Mouse (Mus musculus) hindbrain, embryonic 16.5 days (tissue): ENCODE results near the gene Zfp617. TPM values are rescaled to one million over a fixed set of nuclear protein-coding genes. Genes with fewer than 3 reads are reported as not detected.

Experiments
- ATAC-seq: fragments of 200-750 bp; cut with Nextera tagmentation; 2 replicates; pipeline ENCODE4 v1.8.0; 2017; ENCODE audit warnings: moderate TSS enrichment, moderate library complexity
- H3K27ac ChIP-seq: fragments of 300-500 bp; sonication (generic); 2 replicates; pipeline ENCODE4 v1.5.1; 2014; ENCODE audit warnings: low read depth, mild to moderate bottlenecking, control low read depth, low read length, moderate library complexity
- H3K27me3 ChIP-seq: fragments of 300-500 bp; sonication (generic); replicated peaks from 2 replicates; pipeline ENCODE4 v1.6.1; 2014; ENCODE audit warnings: low read length; ENCODE audit not compliant: control insufficient read depth, insufficient read depth
- H3K36me3 ChIP-seq: fragments of 300-500 bp; sonication (generic); 2 replicates; pipeline ENCODE4 v1.6.1; 2014; ENCODE audit warnings: mild to moderate bottlenecking, low read length, moderate library complexity, mixed read lengths; ENCODE audit not compliant: control insufficient read depth, insufficient read depth
- H3K4me1 ChIP-seq: fragments of 300-500 bp; sonication (generic); 2 replicates; pipeline ENCODE4 v1.6.1; 2014; ENCODE audit warnings: low read depth, low read length; ENCODE audit not compliant: control insufficient read depth, insufficient read depth
- H3K4me2 ChIP-seq: fragments of 300-500 bp; sonication (generic); 2 replicates; pipeline ENCODE4 v1.6.1; 2014; ENCODE audit warnings: mild to moderate bottlenecking, low read length, control low read depth, moderate library complexity
- H3K4me3 ChIP-seq: fragments of 300-500 bp; sonication (generic); 2 replicates; pipeline ENCODE4 v1.5.1; 2014; ENCODE audit warnings: mild to moderate bottlenecking, low read length, control low read depth, moderate library complexity
- H3K9ac ChIP-seq: fragments of 300-500 bp; sonication (generic); 2 replicates; pipeline ENCODE4 v1.6.1; 2014; ENCODE audit warnings: low read depth, mild to moderate bottlenecking, control low read depth, low read length, moderate library complexity
- H3K9me3 ChIP-seq: fragments of 300-500 bp; sonication (generic); 2 replicates; pipeline ENCODE4 v1.6.1; 2014; ENCODE audit warnings: mild to moderate bottlenecking, low read length, moderate library complexity; ENCODE audit not compliant: control insufficient read depth
- WGBS: fragments of 180-500 bp; shearing (Covaris S2); extraction: QIAGEN DNeasy Blood & Tissue Kit; methylation state at CpG from one replicate; pipeline ENCODE4 v1.1.7; 2014; 5-methylcytosine and 5-hydroxymethylcytosine counted together
- polyA plus RNA-seq: library from polyadenylated mRNA; unstranded; fragments of >200 nt; fragmentation: Nextera tagmentation; extraction: Ambion mirVana; gene quantifications from 2 replicates; pipeline ENCODE4 v1.2.1, GENCODE M21; 2015

The Zfp617 gene
- polyA plus RNA-seq, 1 experiment from 2014 or later = 34.6 TPM

DNA sequence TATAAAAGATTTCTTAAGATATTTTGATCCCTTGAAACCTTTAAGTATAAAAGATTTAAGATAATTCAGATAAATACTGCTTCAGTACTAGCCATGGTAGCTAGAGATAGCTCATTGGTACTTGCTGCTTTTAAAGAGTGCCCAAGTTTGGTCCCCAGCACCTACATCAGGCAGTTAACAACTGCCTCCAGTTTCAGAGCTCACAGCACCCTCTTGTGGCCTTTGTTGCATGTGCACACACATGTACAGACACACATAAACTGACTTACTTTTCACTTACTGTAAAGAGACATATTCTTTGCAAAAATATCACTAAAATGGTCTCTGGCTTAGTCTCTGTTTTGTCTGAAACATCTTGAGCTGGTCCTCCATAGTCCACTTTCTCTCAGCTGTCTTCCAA lies 58.0 kb downstream of the Zfp617 start:
- no peaks in the 10 kb centered on the region for H3K4me1 ChIP-seq
- H3K36me3 ChIP-seq = peaks cover 22% of the 10 kb centered on the region
- no peak overlapping the region for H3K4me2 ChIP-seq
- H3K4me3 ChIP-seq = no peak overlapping the region
- no peaks in the 10 kb centered on the region for H3K27me3 ChIP-seq
- H3K27ac ChIP-seq = no peak overlapping the region
- H3K9me3 ChIP-seq = no peaks in the 10 kb centered on the region
- ATAC-seq = no peak
- H3K9ac ChIP-seq = no peak overlapping the region

DNA sequence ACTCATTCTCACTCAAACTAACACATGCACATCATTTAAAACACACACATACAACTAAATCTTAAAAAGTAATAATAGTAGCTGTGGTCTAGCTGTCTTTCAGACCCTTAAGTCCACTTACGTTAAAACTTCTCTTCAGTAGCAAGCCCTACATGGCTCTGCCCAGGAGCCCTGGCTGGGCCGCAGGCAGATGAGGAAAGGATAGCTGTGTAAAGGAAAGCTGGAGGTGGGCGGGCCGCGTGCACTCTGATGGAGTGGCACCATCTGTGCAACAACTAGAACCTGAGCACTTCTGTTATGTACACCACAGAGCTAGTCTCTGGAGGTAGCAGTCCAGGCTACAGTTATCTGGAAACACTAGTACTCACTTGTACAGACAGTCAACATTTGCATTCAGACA lies 58.8 kb downstream of the Zfp617 start:
- Histone ChIP-seq H3K9me3 (no peaks in the 10 kb centered on the region), H3K4me2 (no peak overlapping the region), H3K9ac (no peak overlapping the region), H3K36me3 (peaks cover 22% of the 10 kb centered on the region), H3K4me3 (no peak overlapping the region), H3K27ac (no peak overlapping the region), H3K4me1 (no peaks in the 10 kb centered on the region), H3K27me3 (no peaks in the 10 kb centered on the region)
- over 99% methylated on average over 5 of the region's 5 CpGs for WGBS
- ATAC-seq = no peak

DNA sequence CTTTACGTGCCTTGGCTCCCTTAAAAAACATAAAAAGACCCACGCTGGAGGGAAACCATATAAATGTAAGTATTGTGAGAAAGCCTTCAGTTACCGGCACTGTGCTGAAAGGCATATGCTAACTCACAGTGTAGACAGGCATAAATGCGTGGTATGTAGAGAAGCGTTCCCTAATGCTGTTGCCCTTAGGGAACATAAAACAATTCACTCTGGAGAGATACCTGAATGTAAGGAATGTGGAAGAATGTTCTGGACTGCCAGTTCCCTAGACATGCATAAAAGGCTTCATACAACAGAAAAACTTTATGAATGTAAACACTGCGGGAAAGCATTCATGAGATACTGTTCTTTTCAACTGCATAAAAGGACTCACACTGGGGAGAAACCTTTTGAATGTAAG lies 59.7 kb downstream of the Zfp617 start:
- WGBS = 87% methylated on average over 6 of the region's 6 CpGs

DNA sequence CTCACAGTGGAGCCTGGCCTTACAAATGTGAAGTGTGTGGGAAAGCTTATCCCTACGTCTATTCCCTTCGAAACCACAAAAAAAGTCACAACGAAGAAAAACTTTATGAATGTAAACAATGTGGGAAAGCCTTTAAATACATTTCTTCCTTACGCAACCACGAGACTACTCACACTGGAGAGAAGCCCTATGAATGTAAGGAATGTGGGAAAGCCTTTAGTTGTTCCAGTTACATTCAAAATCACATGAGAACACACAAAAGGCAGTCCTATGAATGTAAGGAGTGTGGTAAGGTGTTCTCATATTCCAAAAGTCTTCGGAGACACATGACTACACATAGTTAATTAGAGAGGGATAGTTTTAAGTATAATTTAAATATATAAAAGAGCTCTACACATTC lies 60.2 kb downstream of the Zfp617 start:
- H3K27me3 ChIP-seq = no peaks in the 10 kb centered on the region
- no peak overlapping the region for H3K4me3 ChIP-seq
- no peak overlapping the region for H3K4me2 ChIP-seq
- no peaks in the 10 kb centered on the region for H3K9me3 ChIP-seq
- no peak overlapping the region for H3K9ac ChIP-seq
- ATAC-seq = no peak
- no peaks in the 10 kb centered on the region for H3K4me1 ChIP-seq
- no peak overlapping the region for H3K27ac ChIP-seq
- WGBS = 87% methylated on average over 6 of the region's 6 CpGs
- H3K36me3 ChIP-seq = peaks cover 22% of the 10 kb centered on the region

More for the DNA sequence above, 59.7 kb downstream of the Zfp617 start:
- H3K9ac ChIP-seq = no peak overlapping the region
- no peak for ATAC-seq
- H3K27ac ChIP-seq = no peak overlapping the region
- no peaks in the 10 kb centered on the region for H3K27me3 ChIP-seq
- no peak overlapping the region for H3K4me2 ChIP-seq
- no peaks in the 10 kb centered on the region for H3K9me3 ChIP-seq
- peaks cover 22% of the 10 kb centered on the region for H3K36me3 ChIP-seq
- no peak overlapping the region for H3K4me3 ChIP-seq
- H3K4me1 ChIP-seq = no peaks in the 10 kb centered on the region

DNA sequence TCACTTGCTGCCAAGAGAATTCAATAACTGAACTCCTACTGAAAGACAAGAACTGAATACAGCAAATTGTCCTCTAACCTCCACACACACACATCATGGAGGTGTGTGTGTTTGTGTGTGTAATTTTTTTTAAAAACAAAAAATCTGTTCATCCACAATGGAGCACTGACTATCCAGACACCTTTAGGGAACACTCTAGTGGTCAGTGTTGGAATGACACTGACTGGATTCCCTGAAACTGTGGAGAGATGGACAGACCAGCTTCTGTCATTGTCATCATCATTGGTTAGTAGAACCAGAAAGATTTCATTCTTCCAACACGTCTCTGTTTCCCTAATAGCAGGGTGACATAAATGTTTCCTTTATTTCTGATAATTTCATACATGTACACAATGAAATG lies 63.5 kb downstream of the Zfp617 start:
- WGBS = 65% methylated on average over 1 of the region's 1 CpGs
- H3K9me3 ChIP-seq = no peaks in the 10 kb centered on the region
- H3K27ac ChIP-seq = no peak overlapping the region
- H3K36me3 ChIP-seq = peaks cover 6% of the 10 kb centered on the region
- no peaks in the 10 kb centered on the region for H3K4me1 ChIP-seq
- H3K9ac ChIP-seq = no peak overlapping the region
- ATAC-seq = no peak
- H3K4me3 ChIP-seq = no peak overlapping the region
- H3K27me3 ChIP-seq = no peaks in the 10 kb centered on the region
- no peak overlapping the region for H3K4me2 ChIP-seq

DNA sequence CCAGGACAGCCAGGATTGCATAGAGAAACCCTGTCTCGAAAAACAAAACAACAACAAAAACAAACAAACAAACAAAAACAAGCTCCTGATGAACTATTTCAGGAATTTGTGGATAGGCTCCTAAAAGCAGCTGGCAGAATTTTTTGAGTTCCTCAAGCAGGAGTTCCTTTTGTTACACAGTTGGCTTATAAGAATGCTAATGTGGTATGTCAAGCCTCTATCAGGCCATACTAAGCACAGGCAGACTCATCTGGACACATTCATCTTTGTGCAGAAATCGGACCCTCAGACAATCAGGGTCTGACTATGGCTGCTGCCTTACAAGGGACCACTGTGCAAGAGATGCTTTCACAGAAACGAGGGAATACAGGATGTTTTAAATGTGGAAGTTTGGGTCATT lies 65.8 kb downstream of the Zfp617 start:
- Histone ChIP-seq H3K36me3 (no peaks in the 10 kb centered on the region), H3K9me3 (no peaks in the 10 kb centered on the region), H3K9ac (no peak overlapping the region), H3K4me3 (no peak overlapping the region), H3K27ac (no peak overlapping the region), H3K27me3 (no peaks in the 10 kb centered on the region), H3K4me1 (no peaks in the 10 kb centered on the region), H3K4me2 (no peak overlapping the region)
- 76% methylated on average over 3 of the region's 3 CpGs for WGBS
- no peak for ATAC-seq

DNA sequence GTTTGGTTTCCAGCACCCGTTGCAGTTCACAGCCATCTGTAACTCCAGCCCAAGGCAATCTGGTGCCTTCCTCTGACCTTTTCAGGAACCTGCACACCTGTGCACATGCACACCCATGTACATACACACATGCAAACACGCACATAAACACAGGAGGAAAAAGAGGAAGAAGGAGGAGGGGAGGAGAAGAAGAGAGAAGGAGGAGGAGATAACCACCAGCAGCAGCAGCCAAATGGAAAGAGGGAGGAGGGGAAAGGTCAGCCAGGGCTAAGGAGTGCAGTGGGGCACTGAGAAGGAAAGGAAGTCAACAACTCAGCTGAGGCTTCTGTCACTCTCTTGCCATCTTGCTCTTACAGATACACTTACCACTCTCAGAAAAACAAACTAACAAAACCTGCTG lies 72.6 kb downstream of the Zfp617 start:
- 76% methylated on average over 2 of the region's 2 CpGs for WGBS
- no peak overlapping the region for H3K27ac ChIP-seq
- H3K27me3 ChIP-seq = no peaks in the 10 kb centered on the region
- no peak for ATAC-seq
- no peak overlapping the region for H3K4me2 ChIP-seq
- H3K36me3 ChIP-seq = no peaks in the 10 kb centered on the region
- H3K4me3 ChIP-seq = no peak overlapping the region
- no peak overlapping the region for H3K9ac ChIP-seq
- no peaks in the 10 kb centered on the region for H3K9me3 ChIP-seq
- H3K4me1 ChIP-seq = no peaks in the 10 kb centered on the region

DNA sequence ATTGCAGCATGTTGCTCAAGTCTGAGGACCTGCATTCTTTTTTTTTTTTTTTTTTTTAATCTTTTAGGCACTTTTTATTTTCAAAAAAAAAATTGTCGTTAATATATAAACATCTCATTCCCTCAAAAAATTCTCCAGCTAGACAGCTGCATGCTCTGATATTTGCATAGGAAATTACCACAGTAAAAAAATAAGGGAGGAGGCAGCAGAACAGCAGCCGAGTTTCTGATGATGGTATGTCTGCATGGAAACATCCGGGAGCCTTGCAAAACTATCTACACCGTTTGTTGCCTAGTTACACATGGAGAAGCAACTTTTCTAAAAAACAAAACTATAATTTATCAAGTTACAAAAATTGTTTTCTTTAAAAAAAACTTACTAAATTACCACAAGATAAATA lies 73.0 kb downstream of the Zfp617 start:
- Histone ChIP-seq H3K27me3 (no peaks in the 10 kb centered on the region), H3K27ac (no peak overlapping the region), H3K36me3 (no peaks in the 10 kb centered on the region), H3K4me1 (no peaks in the 10 kb centered on the region), H3K9me3 (no peaks in the 10 kb centered on the region), H3K4me2 (no peak overlapping the region), H3K4me3 (no peak overlapping the region), H3K9ac (no peak overlapping the region)
- WGBS = 81% methylated on average over 4 of the region's 4 CpGs
- no peak for ATAC-seq
